Comparison of ENCODE assay signal across 7 mouse cellular contexts in the genomic region with DNA sequence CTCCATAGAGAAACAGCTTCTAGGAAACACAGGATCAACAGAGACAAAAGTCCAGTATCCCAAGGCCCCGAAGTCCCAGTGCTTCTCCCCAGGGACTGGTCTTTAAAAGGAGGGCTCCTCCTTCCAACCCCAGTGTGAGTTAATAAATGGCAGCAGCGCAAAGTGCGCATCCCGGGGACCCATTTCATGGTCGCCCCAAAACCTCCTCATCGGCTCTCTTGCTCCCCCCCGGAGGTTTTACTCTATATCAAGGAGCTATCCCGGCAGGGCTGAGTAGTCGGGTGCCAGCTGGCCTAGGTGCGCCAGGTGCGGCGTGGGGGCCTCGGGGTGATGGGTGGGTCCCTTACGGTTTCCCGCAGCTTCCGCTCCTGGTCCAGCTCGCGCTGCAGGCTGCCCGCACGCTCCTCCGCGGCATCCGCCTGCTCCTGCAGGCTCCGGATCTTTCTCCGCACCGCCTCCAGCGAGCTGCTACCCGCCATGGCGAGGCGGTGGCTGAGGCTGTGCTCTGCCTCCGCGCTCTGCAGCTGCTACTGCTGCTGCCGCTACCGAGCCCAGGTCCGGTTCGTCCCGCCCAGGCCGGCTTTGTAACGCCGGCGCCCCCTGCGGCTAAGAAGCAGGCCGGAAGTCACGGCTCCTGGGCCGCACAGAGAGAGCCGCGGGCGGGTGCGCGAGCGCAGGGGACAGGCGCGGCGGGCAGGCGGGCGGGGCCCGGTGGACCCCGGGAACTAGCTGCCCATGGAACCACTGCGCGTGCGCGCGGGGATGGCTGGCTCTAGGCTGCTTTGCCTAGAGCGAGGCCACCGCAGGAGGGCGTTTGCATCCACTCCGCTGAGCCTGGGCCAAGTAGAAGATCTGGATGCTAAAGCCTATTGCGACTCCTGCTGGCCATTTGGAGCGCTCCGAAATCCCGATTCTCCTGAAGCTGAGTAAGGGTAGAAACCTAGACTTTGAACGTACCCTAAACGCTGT. TPM values are rescaled to one million over a fixed set of nuclear protein-coding genes. Genes with fewer than 3 reads are reported as not detected.
DNase-seq lines count a peak whose midpoint lies in the region; ATAC-seq and TF ChIP-seq lines count a peak whose summit lies in the region.

No protein-coding gene starts in this region.

- H3K36me3 ChIP-seq in embryonic facial prominence, embryonic 12.5 days, result peaks cover 6% of the 10 kb centered on the region; the same call in 1 of the 2 replicates
- H3K36me3 ChIP-seq in kidney, adult 2 months (ENCODE audit: control insufficient read depth, insufficient read depth, low read length), result no peaks in the 10 kb centered on the region
- peaks cover 7% of the 10 kb centered on the region; the same call in 1 of the 2 replicates for H3K36me3 ChIP-seq in limb, embryonic 12.5 days
- H3K36me3 ChIP-seq in midbrain, embryonic 15.5 days (replicated peaks), result no peaks in the 10 kb centered on the region
- H3K36me3 ChIP-seq in spleen, adult 2 months (ENCODE audit: control insufficient read depth, insufficient read depth, low read length), result no peaks in the 10 kb centered on the region

- DNase-seq in adrenal gland, postnatal 25 days, result peak; percentile 100
- peak; percentile 98 to 99 for DNase-seq in heart, adult 18-20 months
- peak; percentile 100 for DNase-seq in kidney, adult 2 months
- DNase-seq in spleen, adult 2 months (ENCODE audit: low read depth in 1 of 2, low spot score in 2 of 2), result peak; percentile 95 to 99

- peak; percentile 98 for TF ChIP-seq CTCF in kidney, adult 2 months (conservative IDR thresholded peaks at IDR 0.05; ENCODE audit: insufficient read depth, insufficient read length, low read depth, low read length)
- peak; percentile 96; the same call in 1 of the 2 replicates for TF ChIP-seq CTCF in spleen, adult 2 months (IDR thresholded peaks at IDR 0.05; ENCODE audit: extremely low read depth, insufficient read depth, insufficient read length, insufficient replicate concordance)

- peak; percentile 94 for ATAC-seq in embryonic facial prominence, embryonic 12.5 days (ENCODE audit: insufficient number of reproducible peaks, insufficient read depth, low FRiP score, low TSS enrichment)
- ATAC-seq in limb, embryonic 12.5 days (ENCODE audit: insufficient number of reproducible peaks, insufficient read depth, low FRiP score, low TSS enrichment, low read depth), result peak; percentile 89
- peak; percentile 96 for ATAC-seq in midbrain, embryonic 15.5 days (replicated peaks)

- H3K4me2 ChIP-seq in embryonic facial prominence, embryonic 12.5 days (replicated peaks), result peak overlapping the region; percentile 68
- H3K4me2 ChIP-seq in limb, embryonic 12.5 days, result peak overlapping the region; percentile 84
- H3K4me2 ChIP-seq in midbrain, embryonic 15.5 days, result peak overlapping the region; percentile 66

- peak overlapping the region; percentile 92 for H3K27ac ChIP-seq in embryonic facial prominence, embryonic 12.5 days
- peak overlapping the region; percentile 79 for H3K27ac ChIP-seq in kidney, adult 2 months (ENCODE audit: insufficient read depth, low read depth, low read length)
- H3K27ac ChIP-seq in limb, embryonic 12.5 days, result peak overlapping the region; percentile 95
- peak overlapping the region; percentile 97 for H3K27ac ChIP-seq in midbrain, embryonic 15.5 days
- peak overlapping the region; percentile 89 for H3K27ac ChIP-seq in spleen, adult 2 months (ENCODE audit: insufficient read depth, low read length)

- H3K9ac ChIP-seq in embryonic facial prominence, embryonic 12.5 days, result peak overlapping the region; percentile 71
- H3K9ac ChIP-seq in limb, embryonic 12.5 days (replicated peaks), result peak overlapping the region; percentile 87
- H3K9ac ChIP-seq in midbrain, embryonic 15.5 days, result peak overlapping the region; percentile 93

- TF ChIP-seq POLR2A in kidney, adult 2 months (IDR thresholded peaks at IDR 0.05; ENCODE audit: low read depth, low read length), result peak; percentile 70
- TF ChIP-seq POLR2A in spleen, adult 2 months (IDR thresholded peaks at IDR 0.05; ENCODE audit: low read depth, low read length), result peak; percentile 54

- H3K4me1 ChIP-seq in embryonic facial prominence, embryonic 12.5 days, result peaks cover 71% of the 10 kb centered on the region
- peaks cover 16% of the 10 kb centered on the region for H3K4me1 ChIP-seq in kidney, adult 2 months (ENCODE audit: control insufficient read depth, insufficient read depth, low read length)
- H3K4me1 ChIP-seq in limb, embryonic 12.5 days (replicated peaks), result peaks cover 80% of the 10 kb centered on the region
- peaks cover 60% of the 10 kb centered on the region for H3K4me1 ChIP-seq in midbrain, embryonic 15.5 days
- H3K4me1 ChIP-seq in spleen, adult 2 months (ENCODE audit: control insufficient read depth, insufficient read depth, insufficient read length), result peaks cover 10% of the 10 kb centered on the region

- H3K27me3 ChIP-seq in embryonic facial prominence, embryonic 12.5 days, result no peaks in the 10 kb centered on the region
- no peaks in the 10 kb centered on the region for H3K27me3 ChIP-seq in kidney, adult 2 months (replicated peaks; ENCODE audit: control insufficient read depth, insufficient read depth, low read length)
- peaks cover 19% of the 10 kb centered on the region for H3K27me3 ChIP-seq in limb, embryonic 12.5 days
- H3K27me3 ChIP-seq in midbrain, embryonic 15.5 days (replicated peaks), result peaks cover 28% of the 10 kb centered on the region
- peaks cover 19% of the 10 kb centered on the region for H3K27me3 ChIP-seq in spleen, adult 2 months (ENCODE audit: control insufficient read depth, insufficient read depth, low read length)

- WGBS in embryonic facial prominence, embryonic 12.5 days, result under 1% methylated on average over 73 of the region's 73 CpGs
- WGBS in kidney, adult 2 months, result under 1% methylated on average over 73 of the region's 73 CpGs
- WGBS in limb, embryonic 12.5 days, result under 1% methylated on average over 73 of the region's 73 CpGs
- under 1% methylated on average over 71 of the region's 73 CpGs for WGBS in midbrain, embryonic 15.5 days
- WGBS in spleen, adult 2 months, result under 1% methylated on average over 70 of the region's 73 CpGs

- H3K9me3 ChIP-seq in embryonic facial prominence, embryonic 12.5 days, result no peaks in the 10 kb centered on the region
- H3K9me3 ChIP-seq in limb, embryonic 12.5 days, result no peaks in the 10 kb centered on the region
- H3K9me3 ChIP-seq in midbrain, embryonic 15.5 days, result no peaks in the 10 kb centered on the region

- H3K4me3 ChIP-seq in embryonic facial prominence, embryonic 12.5 days, result peak overlapping the region; percentile 77
- peak overlapping the region; percentile 84 for H3K4me3 ChIP-seq in kidney, adult 2 months (ENCODE audit: insufficient read depth, low read depth, low read length)
- peak overlapping the region; percentile 81 for H3K4me3 ChIP-seq in limb, embryonic 12.5 days (replicated peaks)
- H3K4me3 ChIP-seq in midbrain, embryonic 15.5 days, result peak overlapping the region; percentile 85
- peak overlapping the region; percentile 78 for H3K4me3 ChIP-seq in spleen, adult 2 months (ENCODE audit: extremely low read depth, insufficient read depth, insufficient read length)

RNA-seq across cellular contexts. Expression of a gene that starts 5.7 kb away (rescaled TPM):
- total RNA-seq in adrenal gland, postnatal 25 days (2021), result 166 and 180 TPM in 2 replicates
- 673 and 801 TPM in 2 replicates for polyA plus RNA-seq in embryonic facial prominence, embryonic 12.5 days (2016; fragmentation: Nextera tagmentation; extraction: Ambion mirVana)
- total RNA-seq in heart, adult 18-20 months (2021), result over 10,000 TPM in 1 of 2 experiments, 1,000 to 10,000 TPM in 1; 9,705 to 11,464 TPM
- polyA plus RNA-seq in kidney, adult 2 months (2012; rRNA removed), result 57.9 and 110 TPM in 2 replicates
- polyA plus RNA-seq in limb, embryonic 12.5 days (2016; fragmentation: Nextera tagmentation; extraction: Ambion mirVana), result 555 and 579 TPM in 2 replicates
- 146 and 151 TPM in 2 replicates for polyA plus RNA-seq in midbrain, embryonic 15.5 days (2015; fragmentation: Nextera tagmentation; extraction: Ambion mirVana)
- polyA plus RNA-seq in spleen, adult 2 months (2012; rRNA removed), result 39.0 and 54.2 TPM in 2 replicates

Comparison
In these comparisons a context has a peak if more than half of its experiments do, and no peak if none do; other contexts are left out.
1. Peak in every context shown above with its lines: DNase-seq, ATAC-seq, H3K4me3 ChIP-seq and H3K27ac ChIP-seq.